In the genomic region with DNA sequence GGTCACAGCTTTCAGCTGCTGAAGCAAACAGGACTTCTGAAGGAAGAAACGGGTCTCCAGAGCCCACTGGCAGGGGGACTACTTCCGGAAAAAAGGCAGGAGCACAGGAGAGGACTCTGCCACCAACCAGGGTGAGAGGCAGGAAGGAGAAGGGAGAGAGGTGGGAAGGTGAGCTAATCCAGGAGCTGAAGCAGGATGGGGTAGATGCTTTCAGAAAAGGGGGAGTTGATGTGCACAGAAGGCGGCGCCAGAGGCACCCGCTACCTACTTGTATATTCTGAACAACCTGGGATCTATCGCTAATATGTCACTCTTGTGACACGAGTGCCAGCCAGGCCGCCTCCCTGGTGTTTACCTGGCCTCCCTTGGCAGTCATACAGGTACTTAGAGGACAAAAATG, we compare ENCODE assay signal across 13 mouse cellular contexts. TPM values are rescaled to one million over a fixed set of nuclear protein-coding genes. Genes with fewer than 3 reads are reported as not detected.
DNase-seq lines count a peak whose midpoint lies in the region; ATAC-seq and TF ChIP-seq lines count a peak whose summit lies in the region.
"Had no signal": no experiment of that assay in that cellular context is flagged by ENCODE, and none has a peak within 500 bp of the region (broad histone marks: within the 10 kb centered on the region; RNA-seq: fewer than 3 reads in every experiment).

Lrrc3c (plus strand) TSS at position 301 of the 400 bp plus-strand sequence.

- 0 out of 2 replicates have a peak within 1 kb of the TSS, but pooled peaks have one; percentile 13 for H3K9ac ChIP-seq in hindbrain, embryonic 13.5 days
- H3K9ac ChIP-seq in hindbrain, embryonic 14.5 days = no peak within 1 kb of the TSS
- no peak within 1 kb of the TSS for H3K9ac ChIP-seq in neural tube, embryonic 12.5 days

- H3K27ac ChIP-seq in cerebellum, adult 2 months (ENCODE audit: insufficient read depth, low read length) = no peak within 1 kb of the TSS
- no peak within 1 kb of the TSS for H3K27ac ChIP-seq in hindbrain, embryonic 13.5 days
- no peak within 1 kb of the TSS for H3K27ac ChIP-seq in hindbrain, embryonic 14.5 days
- no peak within 1 kb of the TSS for H3K27ac ChIP-seq in neural tube, embryonic 12.5 days
- H3K27ac ChIP-seq: kidney, postnatal 0 days had no signal

- H3K4me2 ChIP-seq in hindbrain, embryonic 13.5 days = no peak within 1 kb of the TSS
- no peak within 1 kb of the TSS for H3K4me2 ChIP-seq in hindbrain, embryonic 14.5 days (replicated peaks)
- H3K4me2 ChIP-seq in neural tube, embryonic 12.5 days (replicated peaks) = 0 out of 2 replicates have a peak within 1 kb of the TSS, but pooled peaks have one; percentile 7

- H3K4me3 ChIP-seq in cerebellum, adult 2 months (replicated peaks; ENCODE audit: insufficient read depth, low read depth, low read length) = peak within 1 kb of the TSS; percentile 58
- no peak within 1 kb of the TSS for H3K4me3 ChIP-seq in hindbrain, embryonic 13.5 days
- H3K4me3 ChIP-seq in hindbrain, embryonic 14.5 days (replicated peaks; ENCODE audit: low read length) = no peak within 1 kb of the TSS
- H3K4me3 ChIP-seq in neural tube, embryonic 12.5 days = no peak within 1 kb of the TSS

- TF ChIP-seq POLR2A in cerebellum, adult 2 months (IDR thresholded peaks at IDR 0.05; ENCODE audit: borderline replicate concordance, insufficient read depth, low read length) = no peak

- no peaks in the 10 kb centered on the region for H3K36me3 ChIP-seq in hindbrain, embryonic 13.5 days
- H3K36me3 ChIP-seq in hindbrain, embryonic 14.5 days (replicated peaks; ENCODE audit: control insufficient read depth, insufficient read depth) = no peaks in the 10 kb centered on the region
- no peaks in the 10 kb centered on the region for H3K36me3 ChIP-seq in neural tube, embryonic 12.5 days
- H3K36me3 ChIP-seq: G1E had no signal

- DNase-seq in cerebellum, adult 2 months = no peak
- DNase-seq in cerebellum, postnatal 14 days = no peak
- no peak for DNase-seq in hindbrain, embryonic 14.5 days (ENCODE audit: low spot score)
- no peak for DNase-seq in neural tube, embryonic 10.5 days (ENCODE audit: extremely low spot score, low spot score)
- DNase-seq in thymus, postnatal 25 days = no peak
- no peak for DNase-seq in right cerebral cortex, adult 18-20 months

- no peak for TF ChIP-seq CTCF in cerebellum, adult 2 months (IDR thresholded peaks at IDR 0.05; ENCODE audit: borderline replicate concordance, insufficient read depth, low read depth, low read length)

- no peaks in the 10 kb centered on the region for H3K9me3 ChIP-seq in hindbrain, embryonic 13.5 days
- no peaks in the 10 kb centered on the region for H3K9me3 ChIP-seq in hindbrain, embryonic 14.5 days (ENCODE audit: control insufficient read depth, low read length)
- no peaks in the 10 kb centered on the region for H3K9me3 ChIP-seq in neural tube, embryonic 12.5 days
- H3K9me3 ChIP-seq: G1E had no signal

- WGBS in cerebellum, adult 2 months = 84% methylated on average over 8 of the region's 8 CpGs
- WGBS in hindbrain, embryonic 13.5 days = 88% methylated on average over 8 of the region's 8 CpGs
- 83% methylated on average over 8 of the region's 8 CpGs for WGBS in hindbrain, embryonic 14.5 days
- 87% methylated on average over 8 of the region's 8 CpGs for WGBS in neural tube, embryonic 12.5 days

- no peaks in the 10 kb centered on the region for H3K4me1 ChIP-seq in cerebellum, adult 2 months (ENCODE audit: control insufficient read depth, insufficient read depth, low read length)
- peaks cover 13% of the 10 kb centered on the region; the same call in 1 of the 2 replicates for H3K4me1 ChIP-seq in hindbrain, embryonic 13.5 days (replicated peaks)
- no peaks in the 10 kb centered on the region for H3K4me1 ChIP-seq in hindbrain, embryonic 14.5 days (replicated peaks; ENCODE audit: control insufficient read depth, insufficient read depth, low read length)
- peaks cover 4% of the 10 kb centered on the region; the same call in 1 of the 2 replicates for H3K4me1 ChIP-seq in neural tube, embryonic 12.5 days

- no peaks in the 10 kb centered on the region for H3K27me3 ChIP-seq in cerebellum, adult 2 months (ENCODE audit: control insufficient read depth, insufficient read depth, low read length)
- H3K27me3 ChIP-seq in hindbrain, embryonic 13.5 days = peaks cover 49% of the 10 kb centered on the region
- peaks cover 10% of the 10 kb centered on the region; the same call in 1 of the 2 replicates for H3K27me3 ChIP-seq in hindbrain, embryonic 14.5 days (ENCODE audit: control insufficient read depth, insufficient read depth, low read length)
- H3K27me3 ChIP-seq in neural tube, embryonic 12.5 days (replicated peaks) = peaks cover 21% of the 10 kb centered on the region

- no peak for ATAC-seq in hindbrain, embryonic 13.5 days (ENCODE audit: low FRiP score)
- ATAC-seq in hindbrain, embryonic 14.5 days (ENCODE audit: low FRiP score) = no peak
- ATAC-seq in neural tube, embryonic 12.5 days (ENCODE audit: low FRiP score, low read depth) = no peak

RNA-seq across cellular contexts. Expression of gene Lrrc3c, which starts in this region (rescaled TPM):
- 0.41 TPM in 1 of 2 replicates, not detected in the other for polyA plus RNA-seq in cerebellum, adult 2 months (2012; rRNA removed)
- polyA plus RNA-seq in hindbrain, embryonic 13.5 days (2015; fragmentation: Nextera tagmentation; extraction: Ambion mirVana) = not detected in 2 replicates
- not detected in 2 replicates for polyA plus RNA-seq in hindbrain, embryonic 14.5 days (2014; fragmentation: Nextera tagmentation; extraction: Ambion mirVana)
- polyA plus RNA-seq in neural tube, embryonic 12.5 days (2016; fragmentation: Nextera tagmentation; extraction: Ambion mirVana) = not detected in 2 replicates
- polyA plus RNA-seq: G1E; kidney, postnatal 0 days; limb, embryonic 14.5 days; midbrain, postnatal 0 days; stomach, embryonic 14.5 days had no signal
